Mouse (Mus musculus): Measurements from ENCODE around the gene Dpagt1.
"Not testable (repeated sequence)": the region's sequence is repeated elsewhere in the genome, so short reads cannot be mapped to it uniquely, and the experiment has no call there.

The Dpagt1 gene

GRCm38 (mm10) chr9:44318076-44318825, 7.6 kb upstream of the Dpagt1 start:
- no peak for DNase-seq (ENCODE audit: low spot score in 2 of 2)

GRCm38 (mm10) chr9:44318826-44319095, 7.1 kb upstream of the Dpagt1 start:
- DNase-seq (ENCODE audit: low spot score in 2 of 2), result no peak

- peak in 1 of 2 experiments; percentile 46 for DNase-seq (ENCODE audit: low spot score in 2 of 2)
These were observed 6.5 kb upstream of the Dpagt1 start for GRCm38 (mm10) chr9:44319105-44319886.

GRCm38 (mm10) chr9:44319887-44320798, 5.7 kb upstream of the Dpagt1 start, which contains the start of gene C2cd2l:
C2cd2l (minus strand) TSS chr9:44320285.
- peak; percentile 90 to 94 for DNase-seq (ENCODE audit: low spot score in 2 of 2)

GRCm38 (mm10) chr9:44320799-44321133, 5.1 kb upstream of the Dpagt1 start:
- no peak for DNase-seq (ENCODE audit: low spot score in 2 of 2)

- not testable (repeated sequence) for DNase-seq (ENCODE audit: low spot score in 2 of 2)
These were observed 2.2 kb upstream of the Dpagt1 start for GRCm38 (mm10) chr9:44323656-44324055.

GRCm38 (mm10) chr9:44324147-44324546, 1.7 kb upstream of the Dpagt1 start:
- no peak for DNase-seq (ENCODE audit: low spot score in 2 of 2)

GRCm38 (mm10) chr9:44325032-44325767, 619 bp upstream of the Dpagt1 start:
- not testable (repeated sequence) for DNase-seq (ENCODE audit: low spot score in 2 of 2)

- DNase-seq (ENCODE audit: low spot score in 2 of 2), result peak; percentile 77 to 79
These were observed 698 bp downstream of the Dpagt1 start for GRCm38 (mm10) chr9:44326371-44327063.

GRCm38 (mm10) chr9:44327064-44327711, 1.4 kb downstream of the Dpagt1 start:
- no peak for DNase-seq (ENCODE audit: low spot score in 2 of 2)

- DNase-seq (ENCODE audit: low spot score in 2 of 2), result no peak
These were observed 2.1 kb downstream of the Dpagt1 start for GRCm38 (mm10) chr9:44327926-44328325.

- DNase-seq (ENCODE audit: low spot score in 2 of 2), result no peak
These were observed 4.9 kb downstream of the Dpagt1 start for GRCm38 (mm10) chr9:44330736-44331135.

GRCm38 (mm10) chr9:44332918-44333638, 7.3 kb downstream of the Dpagt1 start:
- DNase-seq (ENCODE audit: low spot score in 2 of 2), result no peak

- DNase-seq (ENCODE audit: low spot score in 2 of 2), result peak; percentile 98 to 99
These were observed 8.8 kb downstream of the Dpagt1 start, which contains the start of gene H2afx for GRCm38 (mm10) chr9:44334396-44335330. H2afx (plus strand) TSS chr9:44334694.

- peak in 1 of 2 experiments; percentile 21 for DNase-seq (ENCODE audit: low spot score in 2 of 2)
These were observed 9.7 kb downstream of the Dpagt1 start for GRCm38 (mm10) chr9:44335331-44336092.

GRCm38 (mm10) chr9:44336093-44336406, 10.2 kb downstream of the Dpagt1 start:
- no peak for DNase-seq (ENCODE audit: low spot score in 2 of 2)

- DNase-seq (ENCODE audit: low spot score in 2 of 2), result not testable (repeated sequence)
These were observed 10.7 kb downstream of the Dpagt1 start for GRCm38 (mm10) chr9:44336513-44336912.

GRCm38 (mm10) chr9:44336964-44337363, 11.1 kb downstream of the Dpagt1 start:
- no peak for DNase-seq (ENCODE audit: low spot score in 2 of 2)

Measured in frontal cortex, postnatal 10 days (tissue).